Mouse (Mus musculus): ENCODE measurements around the gene Kansl1.

Kansl1 gene

GRCm38 (mm10) chr11:104361790-104362189 is 106.9 kb downstream of the Kansl1 start:
- no peak for DNase-seq

- DNase-seq: peak; percentile 26
These were observed 121.7 kb downstream of the Kansl1 start for GRCm38 (mm10) chr11:104346931-104347330.

GRCm38 (mm10) chr11:104334946-104335345 is 133.7 kb downstream of the Kansl1 start:
- no peak for DNase-seq

GRCm38 (mm10) chr11:104334115-104334514 is 134.5 kb downstream of the Kansl1 start:
- DNase-seq: no peak

GRCm38 (mm10) chr11:104332105-104332504 is 136.6 kb downstream of the Kansl1 start:
- DNase-seq: no peak

- DNase-seq: no peak
These were observed 137.5 kb downstream of the Kansl1 start for GRCm38 (mm10) chr11:104331208-104331607.

GRCm38 (mm10) chr11:104330151-104330550 is 138.5 kb downstream of the Kansl1 start:
- DNase-seq: no peak

- DNase-seq: no peak
These were observed 139.3 kb downstream of the Kansl1 start for GRCm38 (mm10) chr11:104329185-104329926.

GRCm38 (mm10) chr11:104327946-104328345 is 140.7 kb downstream of the Kansl1 start:
- DNase-seq: no peak

GRCm38 (mm10) chr11:104327462-104327861 is 141.2 kb downstream of the Kansl1 start:
- no peak for DNase-seq

- no peak for DNase-seq
These were observed 146.5 kb downstream of the Kansl1 start for GRCm38 (mm10) chr11:104322142-104322541.

- DNase-seq: no peak
These were observed 148.2 kb downstream of the Kansl1 start for GRCm38 (mm10) chr11:104320511-104320910.

GRCm38 (mm10) chr11:104318940-104319781 is 149.5 kb downstream of the Kansl1 start:
- peak; percentile 24 for DNase-seq

- DNase-seq: no peak
These were observed 151.0 kb downstream of the Kansl1 start for GRCm38 (mm10) chr11:104317631-104318030.

- DNase-seq: peak; percentile 42
These were observed 151.8 kb downstream of the Kansl1 start for GRCm38 (mm10) chr11:104316685-104317400.

GRCm38 (mm10) chr11:104315703-104316102 is 153.0 kb downstream of the Kansl1 start:
- DNase-seq: peak; percentile 76

GRCm38 (mm10) chr11:104311643-104312042 is 157.0 kb downstream of the Kansl1 start:
- DNase-seq: no peak

- DNase-seq: no peak
These were observed 158.3 kb downstream of the Kansl1 start for GRCm38 (mm10) chr11:104310226-104310887.

GRCm38 (mm10) chr11:104309377-104310225 is 159.1 kb downstream of the Kansl1 start:
- DNase-seq: no peak

GRCm38 (mm10) chr11:104307136-104307535 is 161.5 kb downstream of the Kansl1 start:
- no peak for DNase-seq

GRCm38 (mm10) chr11:104306483-104306882 is 162.2 kb downstream of the Kansl1 start:
- no peak for DNase-seq

GRCm38 (mm10) chr11:104305711-104306110 is 162.9 kb downstream of the Kansl1 start:
- no peak for DNase-seq
